Mouse (Mus musculus) gastrocnemius, postnatal 36 days (tissue): ENCODE data around the gene Ephb2. TPM values are rescaled to one million over a fixed set of nuclear protein-coding genes. Genes with fewer than 3 reads are reported as not detected.

Experiments
- DNase-seq, 2 experiments: peaks; one replicate each; pipeline ENCODE4 v3.0.0; 2022
- intact Hi-C: fragments of 180-260 bp; cut with DNase I; formaldehyde crosslinking; loops from one replicate; pipeline ENCODE4 v1.15.1; 2025
- total RNA-seq, 2 experiments: library from RNA; stranded (reverse); gene quantifications; 2 replicates each; pipeline ENCODE4 v1.2.3; 2021

Ephb2 gene
- total RNA-seq, 2 experiments from 2014 or later: 0.87 to 0.94 TPM

GRCm38 (mm10) chr4:136838462-136838861 lies 2.7 kb upstream of the Ephb2 start:
- no peak for DNase-seq
- intact Hi-C loops: no loop called here

- intact Hi-C loops: no loop called here
- DNase-seq: no peak
Measured at GRCm38 (mm10) chr4:136838026-136838425, 2.2 kb upstream of the Ephb2 start.

- intact Hi-C loops: no loop called here
Measured at GRCm38 (mm10) chr4:136836387-136836931, 671 bp upstream of the Ephb2 start.

GRCm38 (mm10) chr4:136834815-136835620 lies 770 bp downstream of the Ephb2 start:
- intact Hi-C loops: no loop called here
- DNase-seq: no peak

More at GRCm38 (mm10) chr4:136836387-136836931, 671 bp upstream of the Ephb2 start:
- no peak for DNase-seq

- no peak for DNase-seq
- intact Hi-C loops: no loop called here
Measured at GRCm38 (mm10) chr4:136834439-136834814, 1.4 kb downstream of the Ephb2 start.

GRCm38 (mm10) chr4:136833619-136834351 lies 2.0 kb downstream of the Ephb2 start:
- intact Hi-C loops: no loop called here
- DNase-seq: no peak

GRCm38 (mm10) chr4:136832559-136833232 lies 3.1 kb downstream of the Ephb2 start:
- intact Hi-C loops: no loop called here
- DNase-seq: no peak

GRCm38 (mm10) chr4:136830272-136830823 lies 5.4 kb downstream of the Ephb2 start:
- intact Hi-C loops: no loop called here
- no peak for DNase-seq

- intact Hi-C loops: no loop called here
- DNase-seq: no peak
Measured at GRCm38 (mm10) chr4:136829837-136830236, 6.0 kb downstream of the Ephb2 start.

GRCm38 (mm10) chr4:136828664-136829569 lies 6.9 kb downstream of the Ephb2 start:
- DNase-seq: no peak
- intact Hi-C loops: no loop called here

- intact Hi-C loops: no loop called here
- no peak for DNase-seq
Measured at GRCm38 (mm10) chr4:136824935-136825552, 10.7 kb downstream of the Ephb2 start.

GRCm38 (mm10) chr4:136820069-136820522 lies 15.7 kb downstream of the Ephb2 start:
- intact Hi-C loops: no loop called here
- no peak for DNase-seq

- intact Hi-C loops: no loop called here
- DNase-seq: no peak
Measured at GRCm38 (mm10) chr4:136816701-136817100, 19.1 kb downstream of the Ephb2 start.

- DNase-seq: no peak
- intact Hi-C loops: no loop called here
Measured at GRCm38 (mm10) chr4:136815364-136815763, 20.4 kb downstream of the Ephb2 start.

GRCm38 (mm10) chr4:136812543-136812942 lies 23.2 kb downstream of the Ephb2 start:
- intact Hi-C loops: no loop called here
- DNase-seq: no peak

- intact Hi-C loops: no loop called here
- DNase-seq: no peak
Measured at GRCm38 (mm10) chr4:136811596-136811995, 24.2 kb downstream of the Ephb2 start.

GRCm38 (mm10) chr4:136808478-136808877 lies 27.3 kb downstream of the Ephb2 start:
- no peak for DNase-seq
- intact Hi-C loops: no loop called here

GRCm38 (mm10) chr4:136807448-136808009 lies 28.3 kb downstream of the Ephb2 start:
- DNase-seq: no peak
- intact Hi-C loops: no loop called here

GRCm38 (mm10) chr4:136806254-136806653 lies 29.5 kb downstream of the Ephb2 start:
- intact Hi-C loops: no loop called here
- no peak for DNase-seq
